Mouse (Mus musculus): ENCODE data around the gene Ccnyl1.

DNA sequence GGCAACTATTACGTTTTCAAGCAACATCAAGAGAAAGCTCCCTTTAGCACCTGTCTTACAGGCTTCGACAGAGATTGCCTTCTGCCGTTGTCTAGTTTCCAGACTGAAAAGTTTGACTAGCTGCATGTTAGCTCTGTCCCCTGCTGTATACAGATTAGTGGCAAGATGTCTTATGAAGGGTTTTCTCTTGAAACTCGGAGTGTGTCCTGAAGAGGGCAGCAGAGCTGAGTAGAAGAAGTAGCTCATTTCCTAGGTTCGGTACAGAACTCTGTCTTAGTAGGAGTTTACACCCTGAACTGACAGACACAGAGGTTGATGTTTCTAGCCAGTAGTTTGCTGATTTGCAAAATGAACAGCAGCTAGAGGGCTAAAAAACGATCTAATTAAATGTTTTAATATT is 15.0 kb downstream of the Ccnyl1 start:
- no peak for TF ChIP-seq EP300 (optimal IDR thresholded peaks at IDR 0.05)
- peak; percentile 81 for TF ChIP-seq CTCF (IDR thresholded peaks at IDR 0.05; ENCODE audit: low read depth)

Data from stomach, postnatal 0 days (tissue).